Mouse (Mus musculus): ENCODE data around the gene Ipo7.

The Ipo7 gene

DNA sequence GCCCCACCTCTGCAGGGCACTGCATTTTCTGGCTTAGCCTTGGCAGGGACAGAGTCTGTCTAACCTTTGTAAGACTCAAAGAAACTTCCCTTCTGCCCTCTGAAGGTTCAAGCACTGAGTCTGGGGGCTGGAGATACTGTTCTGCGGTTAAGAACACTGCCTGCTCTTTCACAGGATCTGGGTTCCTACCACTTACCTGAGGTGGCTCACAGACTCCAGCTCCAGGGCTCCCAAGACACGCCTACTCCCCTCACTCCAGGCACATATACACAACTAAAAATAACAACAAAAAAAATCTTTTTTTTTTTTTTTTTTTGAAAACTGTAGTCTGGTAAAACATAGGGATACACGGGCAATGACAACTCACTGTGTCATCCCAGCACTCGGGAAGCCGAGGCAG lies 83.2 kb downstream of the Ipo7 start:
- no peak for DNase-seq (ENCODE audit: low read depth, low spot score)

DNA sequence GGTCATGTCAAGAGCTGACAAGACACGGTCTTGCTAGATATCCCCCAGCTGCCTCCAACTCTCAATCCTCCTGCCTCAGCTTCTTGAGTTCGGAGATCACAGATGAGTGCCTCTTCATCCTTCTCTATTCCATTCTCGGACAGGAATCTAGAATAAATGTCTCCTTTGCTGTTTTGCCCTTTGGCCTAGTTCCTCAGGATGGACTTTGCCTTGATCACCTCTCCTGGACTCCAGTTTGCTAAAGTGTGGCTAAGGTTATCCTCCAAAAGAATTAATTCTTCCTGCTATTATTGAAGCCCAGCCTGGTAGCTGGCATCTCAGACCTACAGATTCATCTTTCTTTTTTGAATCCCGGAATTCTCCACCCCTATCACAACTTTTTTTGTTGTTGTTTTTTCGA lies 87.0 kb downstream of the Ipo7 start:
- no peak for DNase-seq (ENCODE audit: low read depth, low spot score)
